Mouse (Mus musculus): ENCODE measurements around the gene Rnasek.

The Rnasek gene

GRCm38 (mm10) chr11:70247136-70247845 is 7.6 kb upstream of the Rnasek start:
- POLR2A ChIA-PET, result interaction anchor here in 3 of 4 experiments (0.6 to 2.3 kb wide), 14 partner anchors 8 to 825 kb away, joined by 3 to 12 read pairs (median 3); partner anchors contain the start of genes 0610010K14Rik (in 3 of the 3), Alox12 (in 1 of the 3), Gm21988 (in 1 of the 3) and Rnasek (in 1 of the 3)
- CTCF ChIA-PET, result interaction anchor here (0.5 to 1.7 kb wide), 30 partner anchors 8 to 1947 kb away, joined by 3 to 18 read pairs (median 4); partner anchors contain the start of genes 0610010K14Rik (in 3 of the 4), Bcl6b (in 1 of the 4), Gm21988 (in 1 of the 4) and Rnasek (in 1 of the 4)

GRCm38 (mm10) chr11:70242591-70242990 is 2.9 kb upstream of the Rnasek start:
- POLR2A ChIA-PET, result interaction anchor here in 1 of 4 experiments (0.7 kb wide), 1 partner anchor 16 kb away, joined by 4 read pairs; no protein-coding TSS in a partner anchor
- CTCF ChIA-PET, result interaction anchor here in 2 of 4 experiments (0.7 to 0.8 kb wide), 2 partner anchors 12 to 21 kb away, joined by 3 to 8 read pairs; no protein-coding TSS in a partner anchor

GRCm38 (mm10) chr11:70238591-70239440 is 826 bp downstream of the Rnasek start:
- CTCF ChIA-PET, result interaction anchor here in 3 of 4 experiments (0.7 to 2.8 kb wide), 11 partner anchors 8 to 290 kb away, joined by 3 to 11 read pairs (median 4); partner anchors contain the start of genes Alox12e (in 1 of the 3) and Bcl6b (in 1 of the 3)
- POLR2A ChIA-PET, result interaction anchor here (0.6 to 6.9 kb wide), 38 partner anchors 8 to 430 kb away, joined by 3 to 90 read pairs (median 7); partner anchors contain the start of genes Alox12 (in 3 of the 4), Arrb2 (in 2 of the 4), Slc16a13 (in 2 of the 4) and Spag7 (in 2 of the 4)

GRCm38 (mm10) chr11:70237457-70238167 is 2.0 kb downstream of the Rnasek start, which contains the start of gene 0610010K14Rik:
Gene 0610010K14Rik (minus strand): TSS chr11:70237914.
- CTCF ChIA-PET, result interaction anchor here (0.5 to 2.4 kb wide), 22 partner anchors 9 to 431 kb away, joined by 3 to 9 read pairs (median 4); partner anchors contain the start of genes Alox12 (in 1 of the 4), Cxcl16 (in 1 of the 4) and Zmynd15 (in 1 of the 4)
- POLR2A ChIA-PET, result interaction anchor here (0.6 to 6.9 kb wide), 55 partner anchors 9 to 1265 kb away, joined by 3 to 90 read pairs (median 4); partner anchors contain the start of genes Arrb2 (in 3 of the 4), Alox12 (in 2 of the 4), Bcl6b (in 2 of the 4) and Rnf167 (in 2 of the 4)

GRCm38 (mm10) chr11:70236717-70237116 is 2.9 kb downstream of the Rnasek start:
- CTCF ChIA-PET, result interaction anchor here in 3 of 4 experiments (0.5 to 2.4 kb wide), 16 partner anchors 8 to 736 kb away, joined by 3 to 9 read pairs (median 4); partner anchors contain the start of gene Alox12 (in 1 of the 3)
- POLR2A ChIA-PET, result interaction anchor here in 3 of 4 experiments (0.6 to 6.9 kb wide), 34 partner anchors 8 to 1103 kb away, joined by 3 to 90 read pairs (median 5); partner anchors contain the start of genes Arrb2 (in 3 of the 3), Bcl6b (in 2 of the 3), Slc16a13 (in 2 of the 3) and Alox12 (in 1 of the 3)

- CTCF ChIA-PET, result no interaction called here
- POLR2A ChIA-PET, result interaction anchor here in 1 of 4 experiments (3.3 to 6.9 kb wide), 2 partner anchors 7 to 14 kb away, joined by 28 to 90 read pairs; partner anchors contain the start of genes Bcl6b and Slc16a13
Measured at GRCm38 (mm10) chr11:70235254-70235900, 4.3 kb downstream of the Rnasek start.

- CTCF ChIA-PET, result no interaction called here
- POLR2A ChIA-PET, result interaction anchor here in 2 of 4 experiments (2.7 to 5.3 kb wide), 2 partner anchors 12 to 13 kb away, joined by 16 to 46 read pairs; partner anchors contain the start of gene Slc16a13 (in 1 of the 2)
Measured at GRCm38 (mm10) chr11:70234497-70234896, 5.1 kb downstream of the Rnasek start.

- CTCF ChIA-PET, result interaction anchor here in 2 of 4 experiments (0.5 to 1.4 kb wide), 2 partner anchors 14 to 219 kb away, joined by 3 to 4 read pairs; no protein-coding TSS in a partner anchor
- POLR2A ChIA-PET, result interaction anchor here in 2 of 4 experiments (1.5 to 5.3 kb wide), 4 partner anchors 12 to 435 kb away, joined by 3 to 46 read pairs (median 10); partner anchors contain the start of genes Slc16a13 (in 1 of the 2) and Spag7 (in 1 of the 2)
Measured at GRCm38 (mm10) chr11:70234037-70234436, 5.6 kb downstream of the Rnasek start.

GRCm38 (mm10) chr11:70233016-70233415 is 6.6 kb downstream of the Rnasek start:
- POLR2A ChIA-PET, result interaction anchor here in 3 of 4 experiments (0.6 to 5.3 kb wide), 11 partner anchors 11 to 523 kb away, joined by 3 to 46 read pairs (median 9); partner anchors contain the start of genes Slc16a13 (in 2 of the 3) and Spag7 (in 1 of the 3)
- CTCF ChIA-PET, result interaction anchor here in 3 of 4 experiments (0.6 to 1.4 kb wide), 5 partner anchors 15 to 110 kb away, joined by 3 to 5 read pairs (median 4); no protein-coding TSS in a partner anchor

GRCm38 (mm10) chr11:70232546-70232945 is 7.1 kb downstream of the Rnasek start:
- ChIA-PET CTCF (interaction anchor here (0.6 to 1.4 kb wide), 4 partner anchors 10 to 64 kb away, joined by 3 to 4 read pairs (median 3); no protein-coding TSS in a partner anchor), POLR2A (interaction anchor here (0.6 to 5.3 kb wide), 11 partner anchors 10 to 523 kb away, joined by 3 to 46 read pairs (median 8); partner anchors contain the start of genes Slc16a13 (in 2 of the 4) and Spag7 (in 1 of the 4))

GRCm38 (mm10) chr11:70230239-70230727 is 9.4 kb downstream of the Rnasek start:
- CTCF ChIA-PET, result interaction anchor here (0.5 to 3.0 kb wide), 72 partner anchors 8 to 309 kb away, joined by 3 to 20 read pairs (median 4); partner anchors contain the start of genes Gm21988 (in 3 of the 4), Rnasek (in 3 of the 4), Slc16a13 (in 3 of the 4) and Arrb2 (in 2 of the 4)
- POLR2A ChIA-PET, result interaction anchor here in 3 of 4 experiments (0.5 to 7.4 kb wide), 39 partner anchors 7 to 1328 kb away, joined by 3 to 90 read pairs (median 3); partner anchors contain the start of genes Gm21988 (in 3 of the 3), Rnasek (in 3 of the 3), 0610010K14Rik (in 2 of the 3) and Slc16a11 (in 2 of the 3)

GRCm38 (mm10) chr11:70229260-70230010 is 10.2 kb downstream of the Rnasek start, which contains the start of gene Bcl6b:
Gene Bcl6b (minus strand): TSS chr11:70229798.
- CTCF ChIA-PET, result interaction anchor here (0.6 to 3.0 kb wide), 37 partner anchors 8 to 308 kb away, joined by 3 to 20 read pairs (median 5); partner anchors contain the start of genes Gm21988 (in 3 of the 4), Rnasek (in 3 of the 4), 0610010K14Rik (in 2 of the 4) and Acadvl (in 1 of the 4)
- POLR2A ChIA-PET, result interaction anchor here (0.6 to 7.4 kb wide), 34 partner anchors 8 to 649 kb away, joined by 3 to 90 read pairs (median 4); partner anchors contain the start of genes 0610010K14Rik (in 4 of the 4), Gm21988 (in 2 of the 4), Rnasek (in 2 of the 4) and Slc16a13 (in 2 of the 4)

- POLR2A ChIA-PET, result interaction anchor here (0.6 to 7.4 kb wide), 19 partner anchors 8 to 440 kb away, joined by 3 to 90 read pairs (median 4); partner anchors contain the start of genes 0610010K14Rik (in 4 of the 4), Gm21988 (in 2 of the 4), Rnasek (in 2 of the 4) and Alox12e (in 1 of the 4)
- CTCF ChIA-PET, result interaction anchor here in 3 of 4 experiments (0.6 to 3.0 kb wide), 16 partner anchors 9 to 282 kb away, joined by 3 to 20 read pairs (median 4); partner anchors contain the start of genes 0610010K14Rik (in 2 of the 3) and Alox12e (in 1 of the 3)
Measured at GRCm38 (mm10) chr11:70228828-70229227, 10.8 kb downstream of the Rnasek start.
